Mouse (Mus musculus): Measurements from ENCODE around the gene Kirrel3.

Kirrel3 gene

GRCm38 (mm10) chr9:34593889-34594288 is 108.2 kb downstream of the Kirrel3 start:
- no peak for DNase-seq (ENCODE audit: low read depth, low spot score)

GRCm38 (mm10) chr9:34600326-34600725 is 114.6 kb downstream of the Kirrel3 start:
- no peak for DNase-seq (ENCODE audit: low read depth, low spot score)

GRCm38 (mm10) chr9:34603750-34604149 is 118.1 kb downstream of the Kirrel3 start:
- DNase-seq (ENCODE audit: low read depth, low spot score), result no peak

DNA sequence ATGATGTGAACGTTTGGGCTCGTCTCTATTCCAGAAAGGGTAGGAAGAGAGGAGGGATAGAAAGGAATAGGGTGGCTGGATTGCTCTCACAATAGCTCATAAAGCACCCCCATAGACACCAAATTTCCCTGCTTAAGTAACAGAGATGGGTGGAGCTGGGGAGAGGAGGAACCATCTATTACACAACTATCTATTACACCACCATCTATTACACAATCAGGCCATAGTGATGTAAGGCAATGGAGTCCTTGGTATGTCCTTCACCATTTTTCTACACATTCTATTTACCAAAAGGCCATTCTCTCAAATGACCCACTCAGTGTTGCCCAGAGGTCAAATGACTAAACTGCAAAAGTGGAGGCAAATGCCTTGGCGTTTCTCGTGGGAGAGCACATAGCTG is 119.2 kb downstream of the Kirrel3 start:
- no peak for DNase-seq (ENCODE audit: low read depth, low spot score)

- DNase-seq (ENCODE audit: low read depth, low spot score), result no peak
Measured at GRCm38 (mm10) chr9:34605486-34605885, 119.8 kb downstream of the Kirrel3 start.

DNA sequence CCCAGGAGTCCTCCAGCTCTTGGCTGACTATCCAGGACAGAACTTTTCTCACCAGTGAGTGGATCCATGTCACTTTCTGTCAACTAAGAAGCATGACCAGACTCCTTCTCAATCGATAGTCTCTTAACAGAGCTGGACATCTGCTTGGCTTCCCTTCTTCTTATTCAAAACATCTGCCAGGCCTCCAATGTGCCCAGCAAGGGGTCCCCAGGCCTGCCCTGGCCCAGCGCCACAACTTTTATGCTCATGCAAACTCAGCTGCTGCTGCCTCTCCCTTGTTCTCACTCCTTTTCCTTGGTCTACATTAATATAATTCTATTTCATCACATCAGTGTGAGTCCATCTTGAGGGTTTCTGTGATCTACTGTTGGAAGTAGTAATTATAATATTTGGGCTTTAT is 122.3 kb downstream of the Kirrel3 start:
- no peak for DNase-seq (ENCODE audit: low read depth, low spot score)

GRCm38 (mm10) chr9:34612886-34613769 is 127.4 kb downstream of the Kirrel3 start:
- no peak for DNase-seq (ENCODE audit: low read depth, low spot score)

- DNase-seq (ENCODE audit: low read depth, low spot score), result no peak
Measured at GRCm38 (mm10) chr9:34618099-34618498, 132.4 kb downstream of the Kirrel3 start.

DNA sequence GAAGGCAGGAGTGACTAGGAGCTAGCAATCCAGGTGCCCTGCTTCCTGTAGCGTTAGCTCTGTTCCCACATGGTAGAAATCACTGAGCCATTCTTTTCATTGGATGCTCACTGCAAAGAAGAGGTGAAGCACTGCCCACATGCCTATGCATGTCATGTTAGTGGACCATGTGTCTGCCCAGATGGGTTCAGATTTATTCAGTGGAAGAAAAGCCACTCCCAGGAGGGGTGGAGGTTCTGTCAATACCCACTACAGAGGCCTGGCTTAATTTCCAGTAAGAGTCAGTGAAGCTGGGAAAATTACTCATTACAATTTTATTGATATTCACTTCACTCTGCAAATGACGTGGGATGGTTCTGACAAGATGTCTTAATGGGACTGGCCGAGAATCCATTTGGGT is 134.2 kb downstream of the Kirrel3 start:
- no peak for DNase-seq (ENCODE audit: low read depth, low spot score)

DNA sequence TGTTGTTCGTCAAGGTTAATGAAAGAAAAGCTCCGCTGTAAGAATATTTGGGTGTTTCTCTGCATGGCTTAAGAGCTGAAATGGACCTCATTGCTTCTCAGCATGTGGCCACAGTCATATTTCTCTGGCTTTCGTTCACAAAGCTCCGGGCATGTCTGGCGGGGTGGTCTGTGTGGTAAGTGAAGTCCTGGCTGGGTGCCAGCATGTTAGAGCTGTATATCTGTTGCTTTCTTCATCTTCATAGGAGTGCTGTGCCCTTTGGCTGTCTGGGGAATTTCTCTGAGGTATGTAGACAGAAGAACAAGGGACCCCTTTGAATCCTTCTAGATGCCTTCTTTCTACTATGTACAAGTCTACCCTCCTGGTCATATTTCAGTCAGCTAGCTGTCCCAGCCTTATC is 137.8 kb downstream of the Kirrel3 start:
- no peak for DNase-seq (ENCODE audit: low read depth, low spot score)

DNA sequence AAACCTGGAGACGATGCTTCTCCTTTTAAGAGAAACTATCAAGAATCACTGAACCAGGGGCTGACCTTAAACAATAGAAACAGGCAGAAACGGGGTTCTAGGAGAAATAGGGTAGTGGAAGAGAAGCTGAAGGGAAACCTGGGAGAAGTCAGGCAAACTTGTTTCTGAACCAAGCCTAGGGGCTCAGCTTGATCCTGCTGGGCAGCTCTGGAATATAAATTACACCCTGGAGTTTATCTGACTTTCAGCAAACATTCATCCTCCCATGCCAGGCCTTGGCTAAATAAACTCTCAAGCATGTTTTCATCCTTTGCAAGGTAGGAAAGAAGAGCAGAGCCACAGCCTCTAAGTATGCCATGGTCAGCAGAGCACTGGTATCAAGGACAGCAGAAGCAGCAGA is 138.3 kb downstream of the Kirrel3 start:
- DNase-seq (ENCODE audit: low read depth, low spot score), result no peak

DNA sequence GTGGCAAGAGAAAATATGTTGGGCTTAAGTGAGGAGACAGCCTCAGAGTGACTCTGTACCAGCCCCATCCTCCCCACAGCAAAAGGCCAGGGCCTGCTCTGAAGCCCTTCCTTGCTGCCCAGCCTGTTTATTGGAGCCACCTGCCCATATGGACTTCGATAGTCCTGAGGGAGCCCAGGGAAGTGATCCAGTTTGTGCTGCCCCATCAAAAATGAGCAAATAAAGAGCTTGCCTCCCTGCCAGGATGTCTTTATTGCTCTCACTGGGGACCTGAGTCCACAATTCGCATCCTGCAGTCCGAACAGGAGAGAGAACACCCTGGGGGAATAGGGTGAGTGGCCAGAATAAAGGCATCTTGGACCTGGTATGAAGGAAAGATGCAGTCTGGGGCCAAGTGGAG is 143.1 kb downstream of the Kirrel3 start:
- DNase-seq (ENCODE audit: low read depth, low spot score), result no peak

- DNase-seq (ENCODE audit: low read depth, low spot score), result no peak
Measured at GRCm38 (mm10) chr9:34635696-34636095, 150.0 kb downstream of the Kirrel3 start.

DNA sequence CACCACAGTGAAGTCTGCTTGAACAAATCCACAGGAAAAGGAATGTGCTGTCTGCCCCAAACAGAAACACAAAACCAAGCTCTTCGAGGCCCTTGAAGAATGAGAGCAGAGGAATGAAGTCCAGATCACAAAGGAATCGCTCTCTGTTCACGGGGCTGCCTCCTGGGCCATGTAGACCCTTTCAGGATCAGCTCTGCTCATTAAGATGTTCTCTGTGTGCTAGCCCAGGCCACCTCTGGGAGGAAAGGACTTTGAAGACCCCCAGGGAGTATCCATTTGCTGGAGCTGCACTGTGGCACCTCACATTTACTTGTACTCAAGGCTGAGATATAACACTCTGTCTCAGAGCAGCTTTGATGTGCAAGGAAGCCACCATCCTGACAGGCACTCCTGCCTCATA is 158.2 kb downstream of the Kirrel3 start:
- DNase-seq (ENCODE audit: low read depth, low spot score), result no peak

DNA sequence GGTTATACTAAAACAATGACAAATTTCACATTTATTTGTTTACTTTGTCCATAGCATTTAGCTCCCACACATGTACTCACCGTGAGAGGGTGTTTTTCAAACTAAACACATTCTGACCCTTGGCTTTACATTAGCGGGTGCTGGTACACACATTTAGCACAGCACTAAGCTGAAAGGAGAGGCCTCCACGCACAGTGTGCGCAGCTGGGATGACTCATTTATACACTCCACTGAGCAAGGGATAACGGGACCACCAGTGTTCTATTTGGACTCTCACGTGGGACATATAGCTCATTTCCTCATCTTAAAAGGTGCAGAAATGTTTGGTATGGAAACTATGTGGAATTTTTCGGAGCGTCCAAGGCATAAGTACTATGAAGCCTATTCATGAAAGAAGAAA is 158.7 kb downstream of the Kirrel3 start:
- DNase-seq (ENCODE audit: low read depth, low spot score), result no peak

DNA sequence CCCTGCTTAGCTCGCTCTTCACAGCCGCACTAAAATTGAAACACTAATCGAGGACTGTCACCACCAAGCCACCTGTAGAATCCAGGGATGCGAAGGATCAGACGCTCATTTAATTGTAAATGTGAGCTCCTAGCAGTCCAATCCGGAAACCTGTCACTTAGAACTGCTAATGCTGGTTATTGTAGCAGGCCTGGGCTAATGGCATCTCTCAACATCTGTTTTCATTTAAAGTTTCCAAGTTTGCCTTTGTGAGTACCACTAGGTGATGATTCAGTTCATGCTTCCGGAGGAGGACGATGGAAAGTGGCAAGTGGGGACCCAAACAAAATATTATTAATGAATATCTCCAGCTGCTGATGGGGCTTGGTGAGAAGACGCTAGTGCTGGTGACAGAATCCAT is 161.1 kb downstream of the Kirrel3 start:
- no peak for DNase-seq (ENCODE audit: low read depth, low spot score)

DNA sequence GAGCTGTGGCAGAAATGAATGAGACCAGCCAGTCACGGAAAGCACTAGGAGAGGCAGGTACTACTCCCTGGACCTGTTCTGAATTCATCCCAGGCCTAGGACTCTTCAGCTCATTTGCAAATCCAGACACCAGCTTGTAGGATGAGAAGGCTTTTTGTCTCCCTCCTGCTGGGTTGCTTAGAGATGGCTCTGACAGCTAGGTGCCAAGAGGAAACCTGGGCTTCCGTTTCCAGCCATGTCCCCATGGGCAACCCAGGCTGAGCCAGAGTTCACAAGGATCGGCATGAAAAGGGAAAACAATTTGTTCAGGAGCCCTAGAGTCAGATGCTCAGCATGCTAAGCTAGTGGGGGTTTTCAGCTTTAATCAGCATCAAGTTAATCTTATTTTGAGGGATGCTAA is 166.6 kb downstream of the Kirrel3 start:
- no peak for DNase-seq (ENCODE audit: low read depth, low spot score)

- DNase-seq (ENCODE audit: low read depth, low spot score), result no peak
Measured at GRCm38 (mm10) chr9:34653141-34653540, 167.4 kb downstream of the Kirrel3 start.

DNA sequence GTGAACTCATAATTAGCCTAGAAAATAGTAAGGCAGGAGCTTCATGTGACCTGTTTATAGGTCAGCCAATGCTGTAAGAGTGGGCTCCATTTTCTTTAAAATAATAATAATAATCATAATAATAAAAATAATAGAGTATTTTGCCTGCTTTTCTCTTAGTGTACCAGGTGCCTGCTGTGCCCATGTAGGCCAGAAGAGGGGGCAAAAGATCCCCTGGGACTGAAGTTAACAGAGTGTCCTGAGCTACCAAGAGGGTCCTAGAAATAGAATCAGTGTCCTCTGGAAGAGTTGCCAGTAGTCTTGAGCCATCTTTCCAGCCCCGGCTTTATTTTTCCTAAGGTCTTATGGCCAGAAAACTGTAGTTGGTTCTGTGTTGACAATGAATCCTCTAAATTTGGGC is 174.9 kb downstream of the Kirrel3 start:
- no peak for DNase-seq (ENCODE audit: low read depth, low spot score)

- DNase-seq (ENCODE audit: low read depth, low spot score), result no peak
Measured at GRCm38 (mm10) chr9:34663412-34663811, 177.7 kb downstream of the Kirrel3 start.

DNA sequence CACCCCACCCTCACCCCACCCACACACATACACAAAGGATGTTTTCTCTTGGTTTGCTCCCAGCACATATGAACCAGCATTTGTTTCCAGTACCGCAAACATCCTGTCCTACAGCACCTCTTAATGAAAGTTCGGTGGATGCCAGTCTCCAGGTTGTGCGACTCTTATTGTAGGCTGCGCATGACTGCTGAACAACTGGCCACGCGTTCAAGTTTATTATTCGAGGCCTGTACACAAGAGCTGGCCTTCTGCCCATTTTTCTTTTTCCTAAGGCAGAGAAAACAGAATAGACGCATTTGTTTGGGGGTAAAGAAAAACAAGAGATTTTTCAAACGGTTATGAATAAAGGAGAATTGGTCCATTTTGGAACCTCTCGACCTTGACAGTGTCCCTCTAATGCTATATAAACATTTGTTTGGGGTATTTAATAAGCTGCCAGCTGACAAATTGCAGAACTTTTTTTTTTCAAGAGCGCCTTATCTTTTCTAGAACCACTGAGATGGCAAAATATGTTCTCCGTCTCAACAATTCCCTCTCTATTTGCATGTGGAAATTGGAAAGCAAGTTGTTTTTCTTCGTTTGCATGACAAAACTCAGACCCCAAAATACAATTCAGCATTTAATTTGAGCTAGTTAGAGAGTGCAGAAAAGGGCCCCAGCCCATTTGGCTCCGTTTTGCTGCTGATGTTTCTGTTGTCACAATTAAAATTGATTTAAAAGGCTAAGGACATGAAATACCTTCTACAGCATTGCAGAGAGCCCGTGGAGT is 179.9 kb downstream of the Kirrel3 start:
- DNase-seq (ENCODE audit: low read depth, low spot score), result no peak

DNA sequence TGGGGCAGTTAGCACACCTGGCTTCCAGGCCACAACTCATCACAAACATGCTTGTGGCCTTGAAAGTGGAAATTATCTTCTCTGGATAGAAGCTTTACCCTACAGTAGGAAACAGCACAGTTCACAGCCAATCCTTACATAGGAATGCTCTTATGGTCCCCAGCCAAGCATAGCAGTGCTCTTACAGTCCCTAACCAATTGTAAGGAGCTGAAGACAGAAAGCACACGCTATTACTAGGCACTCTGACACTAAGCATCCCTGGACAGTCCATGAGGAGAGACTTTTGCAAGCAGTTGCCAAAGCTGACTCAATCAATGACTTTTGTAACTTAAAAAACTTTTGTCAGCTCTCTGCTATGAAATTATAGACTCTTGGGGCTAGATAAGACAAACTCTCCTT is 181.5 kb downstream of the Kirrel3 start:
- DNase-seq (ENCODE audit: low read depth, low spot score), result no peak

DNA sequence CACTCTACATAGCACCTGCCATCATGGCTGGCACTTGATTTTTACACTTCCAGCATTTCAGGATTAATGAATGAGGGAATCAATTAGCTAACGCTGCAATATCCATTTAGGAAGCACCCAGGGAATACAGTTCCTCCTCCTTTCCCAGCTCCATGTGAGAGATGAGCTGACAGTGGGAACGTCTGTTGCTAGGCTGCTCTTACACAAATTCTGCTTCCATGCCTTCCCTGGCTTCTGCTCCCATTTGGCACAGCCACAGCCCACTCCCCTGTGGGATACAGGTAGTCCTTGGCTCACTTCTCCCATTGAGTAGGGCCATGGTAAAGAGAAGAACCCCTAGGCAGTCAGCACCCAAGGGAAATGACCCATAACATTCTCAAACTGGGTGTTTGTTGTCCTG is 185.2 kb downstream of the Kirrel3 start:
- no peak for DNase-seq (ENCODE audit: low read depth, low spot score)

Measured in retina, adult 2 months (tissue).